Mouse (Mus musculus): ENCODE results near the gene Gm12166.
A peak's percentile ranks its signal among the peaks of the same experiment; 100 is the strongest.
"Not testable (repeated sequence)": the region's sequence is repeated elsewhere in the genome, so short reads cannot be mapped to it uniquely, and the experiment has no call there.

Gene Gm12166

DNA sequence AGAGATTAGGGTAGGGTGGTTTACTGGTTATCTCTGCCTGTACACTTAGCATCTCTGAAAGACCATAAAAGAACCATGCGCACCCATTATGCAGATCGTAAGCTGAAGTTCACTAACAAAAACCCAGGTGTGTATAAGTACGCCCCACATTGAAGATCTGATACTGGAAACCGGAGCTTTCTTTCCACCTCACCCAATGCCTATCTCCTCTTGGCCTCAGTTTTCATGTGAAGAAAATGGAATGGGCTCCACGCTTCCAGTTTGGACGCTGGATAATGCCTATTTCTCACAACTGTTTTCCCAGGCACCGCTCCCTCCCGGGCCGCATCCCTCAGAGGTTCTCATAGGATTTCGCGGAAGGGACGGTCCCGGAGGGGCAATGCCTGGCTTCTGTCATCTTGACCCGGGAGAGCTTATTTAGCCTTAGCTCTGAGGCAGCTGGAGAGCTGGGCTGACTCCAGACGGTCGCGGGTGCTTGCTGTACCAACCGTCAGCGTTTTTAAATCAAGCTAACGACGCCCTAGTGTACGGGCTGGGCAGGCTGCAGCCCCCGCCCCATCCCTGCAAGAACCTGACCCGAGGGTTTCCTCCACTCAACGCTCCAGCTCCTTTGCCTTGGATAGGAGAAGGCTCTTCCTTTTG is 4.8 kb upstream of the Gm12166 start:
- no peak for DNase-seq (ENCODE audit: low read depth, low spot score)

DNA sequence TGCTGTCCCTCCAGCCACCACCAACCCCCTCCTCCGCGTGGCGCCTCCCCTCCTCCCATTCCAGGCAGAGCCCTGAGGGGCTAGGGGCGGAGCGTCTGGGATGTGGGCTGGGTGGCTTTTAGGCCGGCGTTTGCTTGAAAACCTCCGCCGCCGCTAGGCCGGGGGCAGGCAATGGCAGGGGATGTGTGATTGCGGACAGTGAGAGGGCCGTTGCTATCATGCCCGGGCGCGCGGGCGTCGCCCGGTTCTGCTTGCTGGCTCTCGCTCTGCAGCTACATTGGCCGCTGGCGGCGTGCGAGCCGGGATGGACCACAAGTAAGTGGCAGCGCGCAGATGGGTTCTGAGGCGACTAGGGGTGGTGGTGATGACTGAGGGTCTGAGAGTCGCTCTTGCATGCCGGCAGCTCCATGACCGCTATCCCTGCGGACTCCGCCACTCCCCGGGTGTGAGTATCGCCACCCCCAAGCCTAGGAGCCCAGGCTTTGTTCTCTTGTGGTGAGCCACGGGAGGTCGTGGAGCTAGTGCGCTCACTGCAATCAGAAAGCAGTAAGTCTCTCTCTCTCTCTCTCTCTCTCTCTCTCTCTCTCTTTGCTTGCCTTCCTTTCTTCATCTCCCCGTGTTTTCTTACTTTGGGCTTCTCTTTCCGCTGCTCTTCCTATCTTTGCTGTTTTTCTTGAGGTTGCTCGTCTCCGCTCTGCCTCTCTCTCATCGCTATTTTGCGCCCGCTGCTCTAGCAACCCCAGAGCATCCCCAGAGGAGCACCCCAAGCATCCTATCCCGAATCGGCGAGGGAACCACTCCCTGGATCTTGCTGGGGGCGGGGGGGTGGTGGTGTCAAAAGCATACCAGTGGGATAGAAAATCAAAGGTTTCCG is 4.0 kb upstream of the Gm12166 start, which contains the start of gene Adam19:
Gene Adam19, plus strand, starts transcription at position 97 of the 874 bp plus-strand sequence.
- DNase-seq (ENCODE audit: low read depth, low spot score): peak; percentile 33

DNA sequence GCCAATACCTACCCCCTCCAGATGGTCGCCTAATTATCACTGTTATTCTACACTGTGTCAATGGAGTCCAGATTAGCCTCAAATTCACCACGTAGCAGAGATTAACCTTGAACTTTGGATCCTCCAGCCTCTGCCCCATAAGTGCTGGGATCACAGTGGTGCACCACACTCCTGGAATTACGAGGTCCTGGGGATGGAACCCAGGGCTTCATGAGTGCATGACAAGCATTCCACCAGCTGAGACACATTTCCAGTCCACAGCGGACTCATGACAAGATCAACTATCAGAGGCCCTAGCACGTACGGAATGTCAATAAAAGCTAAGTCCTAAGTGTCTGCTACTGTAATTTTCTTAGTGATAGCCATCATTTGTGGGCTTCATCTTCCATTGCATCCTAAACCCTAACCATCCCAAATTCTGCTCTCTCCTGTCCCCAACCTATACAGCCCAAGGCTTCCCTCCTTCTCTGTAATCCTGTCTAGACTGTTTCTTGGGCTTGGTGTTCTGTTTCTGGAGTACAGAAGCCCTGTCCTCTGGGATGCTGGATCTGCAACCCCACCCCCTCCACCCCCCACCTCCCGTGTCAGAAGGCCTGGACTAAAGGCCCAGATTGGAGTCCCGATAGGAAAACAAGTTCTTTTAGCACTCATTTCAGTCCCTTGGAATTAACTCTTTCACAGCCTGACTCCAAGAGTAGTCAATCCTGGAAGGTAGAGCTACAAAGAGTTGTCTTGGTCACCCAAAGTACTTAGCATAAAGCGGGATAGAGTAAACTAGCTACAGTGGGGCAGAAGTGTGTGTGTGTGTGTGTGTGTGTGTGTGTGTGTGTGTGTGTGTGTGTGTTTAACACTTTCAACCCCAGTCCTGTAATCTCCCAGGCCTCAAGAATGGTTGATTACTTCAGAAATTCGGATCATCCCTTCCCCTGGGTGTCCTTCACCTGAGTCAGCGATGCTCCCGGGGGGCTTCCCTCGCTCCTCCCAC is 3.1 kb upstream of the Gm12166 start:
- DNase-seq (ENCODE audit: low read depth, low spot score): no peak

DNA sequence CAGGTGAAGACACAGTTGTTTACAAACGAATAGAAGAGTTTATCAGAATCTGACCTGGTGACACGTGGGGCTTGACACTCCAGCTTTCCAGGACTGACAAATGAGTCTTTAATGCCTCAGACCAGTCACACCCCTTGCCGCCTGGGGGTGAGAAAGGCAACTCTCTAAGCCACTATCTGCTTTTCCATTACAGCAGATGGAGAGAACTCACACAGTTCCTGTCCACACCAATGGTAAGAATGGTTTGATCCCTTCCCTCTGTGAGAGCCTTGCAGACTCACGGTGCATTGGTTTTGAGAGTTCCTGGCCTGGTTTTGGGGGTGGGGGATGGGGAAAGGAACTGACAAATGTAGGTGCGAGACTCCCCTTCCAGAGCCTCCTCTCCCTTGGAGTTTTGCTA is 2.2 kb upstream of the Gm12166 start:
- DNase-seq (ENCODE audit: low read depth, low spot score): no peak

DNA sequence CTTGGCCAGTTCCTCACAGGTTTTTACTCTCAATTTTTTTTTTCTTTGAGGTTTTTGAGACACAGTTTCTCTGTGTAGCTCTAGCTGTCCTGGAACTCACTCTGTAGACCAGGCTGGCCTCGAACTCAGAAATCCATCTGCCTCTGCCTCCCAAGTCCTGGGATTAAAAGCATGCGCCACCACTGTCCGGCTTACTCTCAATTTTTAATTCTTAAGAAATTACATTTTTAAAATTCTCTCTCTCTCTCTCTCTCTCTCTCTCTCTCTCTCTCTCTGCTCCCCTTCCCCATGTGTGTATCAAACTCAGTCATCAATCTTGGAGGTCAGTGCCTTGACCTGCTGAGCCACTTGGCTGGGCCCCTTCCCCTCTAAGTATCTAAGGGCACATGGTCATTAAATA is 1.3 kb upstream of the Gm12166 start:
- DNase-seq (ENCODE audit: low read depth, low spot score): not testable (repeated sequence)

DNA sequence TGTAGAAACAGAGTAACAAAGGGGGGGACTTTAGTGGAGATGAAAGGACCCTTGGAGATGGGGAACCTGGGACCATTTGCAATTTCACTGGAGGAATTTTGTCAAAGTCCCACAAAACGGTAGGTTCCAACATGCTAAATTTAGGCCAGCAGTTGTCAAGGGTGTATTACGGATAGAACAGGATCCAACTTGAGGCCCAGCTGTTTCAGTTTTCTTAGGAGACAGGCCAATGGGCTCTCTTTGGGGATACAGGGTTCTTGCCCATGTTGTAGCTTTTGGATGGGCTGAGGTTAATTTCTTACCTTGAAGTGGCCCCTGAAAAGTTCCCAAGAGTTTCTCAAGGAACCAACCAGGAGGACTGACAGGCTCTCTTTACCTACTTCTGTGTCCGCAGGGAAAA is 4.9 kb downstream of the Gm12166 start:
- no peak for DNase-seq (ENCODE audit: low read depth, low spot score)

DNA sequence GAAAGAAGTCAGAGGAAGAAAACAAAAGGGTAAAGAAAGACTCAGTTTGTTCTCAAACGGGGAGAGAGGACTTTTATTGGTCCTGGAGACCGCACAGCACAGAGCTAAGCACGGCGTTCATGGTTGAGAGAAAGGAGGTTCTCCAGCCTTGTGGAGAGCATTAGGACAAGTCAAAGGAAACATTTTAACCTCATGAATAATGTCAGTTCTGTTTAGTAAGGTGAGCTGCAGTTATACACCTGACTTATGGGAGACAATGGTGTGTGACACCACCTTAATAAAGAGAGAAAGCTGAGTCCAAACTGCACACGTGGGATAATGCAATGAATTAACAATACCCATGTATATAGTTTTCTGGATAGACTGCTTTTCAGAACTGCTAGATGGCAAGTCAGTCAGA is 7.3 kb downstream of the Gm12166 start:
- no peak for DNase-seq (ENCODE audit: low read depth, low spot score)

DNA sequence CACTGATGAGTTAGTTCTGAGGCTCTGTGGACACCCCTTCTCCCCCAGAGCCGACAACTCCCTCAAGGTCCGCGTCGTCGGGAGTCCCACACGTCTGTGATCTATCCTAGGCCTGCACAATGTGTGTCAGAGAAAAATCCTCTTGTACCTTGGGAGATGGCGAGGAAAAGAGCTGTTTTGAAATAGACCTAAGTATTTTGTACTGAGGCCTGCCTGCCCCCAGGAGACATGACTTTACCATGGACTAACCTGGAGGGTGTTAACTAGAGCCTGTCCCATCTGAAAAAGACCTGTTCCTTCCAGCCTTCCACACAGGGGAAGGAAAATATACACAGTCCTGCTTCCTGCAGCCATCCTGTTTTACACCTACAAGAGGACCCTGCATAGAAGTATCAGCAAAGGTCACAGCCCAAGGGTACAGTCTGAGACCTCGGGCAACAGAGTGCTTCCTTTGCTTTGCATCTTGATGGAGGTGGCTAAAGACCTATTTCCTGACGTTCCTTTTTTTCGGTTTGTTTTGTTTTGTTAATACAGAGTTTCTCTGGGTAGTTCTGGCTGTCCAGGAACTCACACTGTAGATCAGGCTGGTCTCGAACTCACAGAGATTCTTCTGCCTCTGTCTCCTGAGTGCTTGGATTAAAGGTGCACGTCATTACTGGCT is 10.4 kb downstream of the Gm12166 start:
- DNase-seq (ENCODE audit: low read depth, low spot score): no peak

DNA sequence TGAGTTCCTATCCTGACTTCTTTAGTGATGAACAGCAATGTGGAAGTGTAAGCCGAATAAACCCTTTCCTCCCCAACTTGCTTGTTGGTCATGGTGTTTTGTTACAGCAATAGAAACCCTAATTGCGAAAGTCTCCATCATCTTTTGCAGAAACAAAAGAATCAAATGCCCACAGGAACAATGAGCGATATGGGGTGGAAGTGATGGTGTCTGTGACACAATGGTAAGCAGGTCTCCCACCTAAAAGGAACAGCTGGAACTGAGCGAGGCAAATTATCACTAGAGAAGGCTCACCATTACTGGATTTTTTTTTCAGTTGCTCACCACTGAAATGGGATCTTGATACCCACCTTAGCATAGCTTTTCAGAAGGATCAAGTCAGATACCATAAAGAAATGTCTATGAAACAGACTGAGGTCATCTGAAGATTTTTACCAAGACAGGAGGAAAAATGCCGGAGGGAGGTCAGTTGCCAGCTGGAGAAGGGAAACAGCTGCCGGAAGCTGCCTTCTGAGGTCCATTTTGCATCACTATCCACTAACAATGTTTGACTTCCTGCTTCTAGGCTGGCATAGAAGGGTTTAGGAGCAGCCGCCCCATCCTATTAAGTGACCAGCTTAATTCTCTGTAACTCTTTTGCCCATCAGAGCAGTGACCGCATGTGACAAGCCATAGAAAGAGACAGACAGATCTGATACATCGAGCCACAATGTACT is 11.1 kb downstream of the Gm12166 start:
- no peak for DNase-seq (ENCODE audit: low read depth, low spot score)

DNA sequence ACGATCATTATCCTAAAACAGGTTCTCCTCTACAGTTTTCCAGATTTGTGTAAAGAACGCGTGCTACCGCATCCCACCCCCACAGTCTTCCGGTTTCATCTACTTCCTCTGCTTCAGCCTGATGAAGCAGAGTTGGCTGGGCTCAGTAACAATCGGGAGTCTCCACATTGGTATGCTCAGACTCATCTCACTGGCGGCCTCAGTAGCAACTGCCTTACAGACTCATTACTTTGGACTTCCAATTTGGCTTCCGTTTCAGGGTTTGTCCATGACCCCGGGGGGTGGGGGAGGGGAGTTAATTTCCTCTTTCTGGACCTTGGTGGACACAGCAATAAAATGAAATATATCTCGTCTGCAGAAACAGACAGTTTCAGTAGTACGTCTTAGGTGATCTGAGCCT is 12.8 kb downstream of the Gm12166 start:
- no peak for DNase-seq (ENCODE audit: low read depth, low spot score)

DNA sequence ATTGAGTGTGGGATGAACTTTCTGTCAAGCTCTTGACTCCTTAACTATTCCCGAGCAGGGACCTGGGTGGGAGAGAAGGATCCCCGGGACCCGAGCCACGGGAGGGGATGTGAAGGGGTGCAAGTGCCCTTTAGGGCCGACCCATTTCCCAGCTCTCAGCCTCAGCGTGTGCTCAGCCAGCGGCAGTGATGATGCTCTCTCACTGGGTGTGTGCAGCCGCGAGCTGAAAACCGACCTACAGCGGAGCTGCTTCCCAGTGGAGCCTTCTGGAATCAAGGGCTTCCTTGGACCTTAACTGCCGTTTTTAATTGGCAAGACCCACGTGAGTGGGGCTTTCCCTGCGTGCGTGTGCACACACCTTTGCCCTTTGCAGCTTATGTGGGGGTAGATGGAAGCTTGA is 13.2 kb downstream of the Gm12166 start:
- no peak for DNase-seq (ENCODE audit: low read depth, low spot score)

DNA sequence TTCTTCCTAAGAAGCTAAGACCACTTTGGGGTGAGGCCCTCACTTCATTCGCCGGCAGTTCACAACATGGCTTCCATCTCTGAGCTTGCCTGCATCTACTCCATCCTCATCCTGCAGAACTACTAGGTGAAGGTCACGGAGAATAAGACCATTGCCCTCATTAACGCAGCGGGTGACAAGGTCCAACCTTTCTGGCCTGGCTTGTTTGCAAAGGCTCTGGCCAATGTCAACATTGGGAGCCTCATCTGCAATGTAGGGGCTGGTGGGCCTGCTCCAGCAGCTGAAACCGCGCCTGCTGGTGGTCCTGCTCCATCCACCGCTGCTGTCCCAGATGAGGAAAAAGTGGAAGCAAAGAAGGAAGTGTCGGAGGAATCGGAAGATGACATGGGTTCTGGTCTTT is 15.7 kb downstream of the Gm12166 start:
- no peak for DNase-seq (ENCODE audit: low read depth, low spot score)

DNA sequence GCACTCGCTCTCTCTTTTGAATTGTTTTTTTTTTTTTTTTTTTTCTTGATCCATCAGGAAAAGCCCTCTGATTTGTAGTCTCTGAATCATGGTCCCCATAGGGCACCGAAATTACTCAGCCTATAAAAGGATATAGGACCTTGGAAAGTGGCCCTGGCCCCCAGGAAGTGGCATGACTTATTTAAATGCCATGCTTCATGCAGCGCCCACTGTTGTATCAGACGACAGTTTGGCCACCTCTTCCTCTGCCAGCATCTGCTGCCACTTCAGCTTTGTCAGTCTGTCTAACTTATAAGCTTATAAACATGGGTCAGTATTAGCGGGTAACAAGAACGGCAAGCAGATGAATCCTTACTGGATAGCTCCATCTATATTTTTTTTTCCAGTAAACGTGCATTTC is 19.2 kb downstream of the Gm12166 start:
- no peak for DNase-seq (ENCODE audit: low read depth, low spot score)

DNA sequence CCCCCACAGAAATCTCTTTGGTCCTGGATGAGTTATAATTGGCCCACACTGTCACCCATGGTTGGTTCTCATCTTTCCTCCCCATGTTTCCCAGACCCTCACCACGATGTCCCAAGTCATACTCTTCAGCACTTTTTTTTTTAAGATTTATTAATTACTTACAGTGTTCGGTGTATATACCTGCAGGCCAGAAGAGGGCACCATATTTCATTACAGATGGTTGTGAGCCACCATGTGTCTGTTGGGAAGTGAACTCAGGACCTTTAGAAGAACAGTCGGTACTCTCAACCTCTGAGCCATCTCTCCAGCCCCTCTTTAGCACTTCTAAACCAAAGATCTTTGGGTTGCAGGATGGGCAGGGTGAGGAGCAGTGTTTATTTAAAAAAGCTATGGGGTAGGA is 20.7 kb downstream of the Gm12166 start:
- DNase-seq (ENCODE audit: low read depth, low spot score): no peak

DNA sequence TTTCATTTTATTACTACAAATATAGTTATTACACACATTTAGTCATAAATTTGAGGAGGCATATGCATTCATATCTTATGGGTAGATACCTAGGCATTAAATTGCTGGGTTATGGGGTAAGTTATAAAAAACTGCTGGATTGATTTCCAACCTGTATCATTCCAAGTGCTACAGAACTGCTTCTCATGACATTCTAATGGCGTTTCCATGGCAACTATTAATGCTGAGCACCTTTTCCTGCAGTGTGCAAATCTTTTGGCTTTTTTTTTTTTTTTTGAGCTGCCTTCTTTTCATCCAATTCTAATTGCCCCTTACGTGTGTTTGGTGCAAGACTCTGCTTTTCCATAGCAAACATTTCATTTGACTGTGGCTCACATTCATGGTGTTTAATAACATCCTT is 22.1 kb downstream of the Gm12166 start:
- no peak for DNase-seq (ENCODE audit: low read depth, low spot score)

DNA sequence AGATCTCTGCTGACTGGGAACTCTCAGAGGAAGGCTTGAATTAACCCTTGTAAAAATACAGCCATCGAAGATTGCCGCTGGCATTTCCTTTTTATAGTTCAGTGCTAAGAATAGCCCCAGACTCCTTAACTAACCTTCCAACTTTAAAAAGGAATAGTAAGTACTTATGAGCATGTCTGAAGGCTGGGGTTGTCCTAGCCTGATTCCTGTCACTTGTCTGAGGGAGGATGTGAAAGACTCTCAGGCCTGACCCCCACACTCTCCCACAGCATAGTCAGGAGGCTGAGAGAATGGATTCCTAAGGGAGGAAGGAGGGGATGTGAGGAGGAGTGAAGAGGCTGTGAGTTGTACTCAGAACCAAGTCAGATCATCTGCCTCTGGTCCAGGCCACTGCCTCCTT is 22.6 kb downstream of the Gm12166 start:
- DNase-seq (ENCODE audit: low read depth, low spot score): no peak

DNA sequence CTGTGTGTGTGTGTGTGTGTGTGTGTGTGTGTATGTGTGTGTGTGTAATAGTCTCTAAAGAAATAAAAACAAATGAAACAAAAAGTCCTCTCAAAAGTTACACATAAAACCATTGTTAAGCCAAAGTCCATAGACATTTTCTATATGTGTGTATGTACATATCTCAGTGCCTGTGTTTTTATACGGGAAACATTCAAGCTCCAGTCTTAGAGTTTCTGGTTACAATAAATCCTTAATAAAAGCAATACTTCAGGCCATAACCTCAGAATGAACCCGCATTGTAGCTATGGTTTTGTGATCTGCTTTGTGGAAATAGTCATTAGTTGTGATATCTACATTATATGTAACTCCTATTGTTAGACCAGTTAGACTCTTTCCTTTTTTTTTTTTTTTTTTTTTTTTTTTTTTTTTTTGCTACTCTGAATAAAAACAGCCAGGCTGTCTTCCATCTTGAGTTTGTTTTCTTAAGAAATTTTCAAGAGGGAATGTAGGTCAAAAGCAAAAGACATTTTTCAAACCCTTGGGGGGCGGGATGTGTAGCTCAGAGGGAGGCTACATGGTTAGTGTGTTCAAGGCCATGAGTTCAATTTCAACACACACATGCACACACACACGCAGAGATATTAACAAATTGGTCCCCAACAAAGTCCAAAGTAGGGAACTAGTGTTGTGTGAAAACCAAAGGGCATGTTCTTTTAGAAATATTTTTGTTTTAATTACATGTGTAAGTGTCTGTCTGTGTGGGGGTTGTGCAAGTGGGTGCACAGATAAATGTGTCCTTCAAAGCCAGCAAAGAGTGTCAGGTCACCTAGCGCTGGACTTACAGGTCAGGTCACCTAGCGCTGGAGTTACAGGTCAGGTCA is 23.9 kb downstream of the Gm12166 start:
- no peak for DNase-seq (ENCODE audit: low read depth, low spot score)

DNA sequence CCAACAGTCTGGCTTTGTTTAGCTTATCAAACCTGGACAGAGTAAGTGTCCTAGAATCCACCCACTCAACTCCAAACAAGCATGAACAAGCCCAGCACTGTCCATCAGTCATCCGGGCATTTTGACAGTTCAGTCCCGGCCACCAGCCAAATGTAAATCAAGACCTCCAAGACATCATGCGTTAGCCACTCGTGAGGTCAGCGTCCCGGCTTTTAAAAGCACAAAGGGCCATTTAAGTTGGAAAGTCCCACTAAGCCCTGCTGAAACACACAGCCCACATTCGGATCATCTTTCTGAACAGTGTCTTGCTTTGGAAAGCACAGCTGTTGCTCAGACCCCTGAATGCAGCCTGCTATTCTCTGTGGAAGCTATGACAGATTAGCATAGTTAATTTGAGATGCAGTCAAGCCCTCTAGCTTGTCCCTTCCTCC is 26.1 kb downstream of the Gm12166 start:
- no peak for DNase-seq (ENCODE audit: low read depth, low spot score)

DNA sequence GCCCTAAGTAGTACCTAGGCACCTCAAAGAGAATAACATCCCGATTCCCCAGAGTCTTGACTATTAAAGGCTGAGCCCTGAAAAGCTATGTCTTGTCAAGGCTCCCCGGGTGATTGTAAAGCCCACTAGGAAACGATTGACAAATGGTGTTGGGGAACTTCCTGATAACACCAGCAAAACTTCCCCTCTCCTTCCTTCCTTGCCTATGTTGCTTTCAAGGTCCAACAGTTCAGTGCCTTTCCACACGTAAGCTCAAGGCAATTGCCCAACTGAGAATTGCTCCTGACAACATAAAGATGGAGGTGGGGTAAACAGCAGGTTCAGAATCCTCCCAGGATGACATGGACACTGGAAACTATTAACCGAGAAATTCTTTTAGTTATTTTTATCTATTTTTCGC is 29.1 kb downstream of the Gm12166 start:
- DNase-seq (ENCODE audit: low read depth, low spot score): no peak

DNA sequence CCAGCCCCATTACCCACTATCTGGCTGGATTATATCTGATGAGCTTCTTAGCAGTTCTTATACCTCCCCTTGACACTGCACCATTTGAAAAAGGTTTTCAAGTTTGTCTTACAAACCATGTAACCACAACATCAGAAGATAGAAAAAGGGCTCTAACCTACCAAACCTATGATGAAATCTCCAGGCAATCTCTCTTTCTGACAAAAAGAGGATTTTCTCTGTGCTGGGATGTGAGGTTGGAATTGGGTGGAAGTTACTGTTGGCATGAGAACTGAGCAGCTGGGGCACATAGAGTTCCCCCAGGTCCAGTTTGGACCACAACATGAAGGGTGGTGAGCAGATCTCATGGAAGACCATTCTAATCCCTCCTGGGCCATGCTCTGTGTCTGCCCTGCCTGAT is 30.3 kb downstream of the Gm12166 start:
- DNase-seq (ENCODE audit: low read depth, low spot score): no peak

All from telencephalon, adult 2 months (tissue).